Mouse (Mus musculus) embryo, embryonic 10 days (tissue): ENCODE data around the gene Megf11.
A peak's percentile ranks its signal among the peaks of the same experiment; 100 is the strongest.

Experiments
- DNase-seq: peaks from one replicate; pipeline ENCODE4 v3.0.0-alpha.2; 2015; ENCODE audit warnings: low spot score

Gene Megf11

GRCm38 (mm10) chr9:64385511-64386465 lies at the start of gene Megf11:
Gene Megf11 (plus strand): TSS chr9:64385626.
- peak; percentile 78 for DNase-seq

GRCm38 (mm10) chr9:64335825-64336224 lies 49.6 kb upstream of the Megf11 start:
- DNase-seq: no peak

GRCm38 (mm10) chr9:64339361-64339760 lies 46.1 kb upstream of the Megf11 start:
- no peak for DNase-seq

- DNase-seq: peak; percentile 84
Measured at GRCm38 (mm10) chr9:64340351-64341253, 44.8 kb upstream of the Megf11 start.

GRCm38 (mm10) chr9:64341254-64341566 lies 44.2 kb upstream of the Megf11 start, which contains the start of gene Dis3l:
Gene Dis3l (minus strand): TSS chr9:64341288.
- DNase-seq: no peak

GRCm38 (mm10) chr9:64341671-64342070 lies 43.8 kb upstream of the Megf11 start:
- no peak for DNase-seq

- no peak for DNase-seq
Measured at GRCm38 (mm10) chr9:64343656-64344055, 41.8 kb upstream of the Megf11 start.

- DNase-seq: no peak
Measured at GRCm38 (mm10) chr9:64345931-64346330, 39.5 kb upstream of the Megf11 start.

- DNase-seq: peak; percentile 40
Measured at GRCm38 (mm10) chr9:64347377-64347776, 38.0 kb upstream of the Megf11 start.

- DNase-seq: no peak
Measured at GRCm38 (mm10) chr9:64349490-64349889, 35.9 kb upstream of the Megf11 start.

GRCm38 (mm10) chr9:64351191-64351590 lies 34.2 kb upstream of the Megf11 start:
- DNase-seq: peak; percentile 40

- no peak for DNase-seq
Measured at GRCm38 (mm10) chr9:64355627-64356026, 29.8 kb upstream of the Megf11 start.

- DNase-seq: no peak
Measured at GRCm38 (mm10) chr9:64361231-64361950, 24.0 kb upstream of the Megf11 start.

GRCm38 (mm10) chr9:64369871-64370270 lies 15.6 kb upstream of the Megf11 start:
- no peak for DNase-seq

GRCm38 (mm10) chr9:64371305-64371819 lies 14.1 kb upstream of the Megf11 start:
- no peak for DNase-seq

- DNase-seq: no peak
Measured at GRCm38 (mm10) chr9:64376380-64376779, 9.0 kb upstream of the Megf11 start.

- peak; percentile 11 for DNase-seq
Measured at GRCm38 (mm10) chr9:64383021-64383788, 2.2 kb upstream of the Megf11 start.

GRCm38 (mm10) chr9:64386466-64387211 lies 1.2 kb downstream of the Megf11 start:
- DNase-seq: peak; percentile 52

GRCm38 (mm10) chr9:64389576-64390292 lies 4.3 kb downstream of the Megf11 start:
- no peak for DNase-seq
